Mouse (Mus musculus): ENCODE results near the gene Tmem131l.

DNA sequence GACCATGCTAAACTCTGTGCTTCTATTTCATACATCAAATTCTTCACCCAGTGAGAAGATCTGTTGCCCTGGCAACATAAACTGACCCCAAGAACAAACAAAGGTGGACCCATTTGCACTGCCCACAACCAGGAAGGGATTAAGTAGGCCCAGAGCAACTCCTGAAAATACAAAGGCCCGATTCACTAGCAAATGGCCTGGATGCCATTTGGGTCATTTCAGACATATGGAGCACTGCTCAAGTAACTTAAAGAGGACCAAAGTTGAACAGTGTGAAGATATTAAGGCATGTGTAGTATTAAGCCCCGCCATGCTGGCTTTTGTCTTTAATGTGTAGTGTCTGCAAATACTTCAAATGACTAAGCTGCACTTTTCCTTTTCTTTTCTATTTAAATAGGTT, 46.9 kb upstream of the Tmem131l start:
- no peak for TF ChIP-seq CTCF (IDR thresholded peaks at IDR 0.05; ENCODE audit: low read depth)
- no peak for TF ChIP-seq EP300 (optimal IDR thresholded peaks at IDR 0.05)

Data from stomach, postnatal 0 days (tissue).